Mouse (Mus musculus): ENCODE data around the gene Relt.

- TF ChIP-seq ZNF384 (IDR thresholded peaks at IDR 0.05; ENCODE audit: low read depth, low read length): no peak
- TF ChIP-seq CHD2 (IDR thresholded peaks at IDR 0.05; ENCODE audit: low read depth, low read length): no peak
Observed at GRCm38 (mm10) chr7:100845412-100845811, 17.8 kb downstream of the Relt start.
